Mouse (Mus musculus): ENCODE results near the gene Ehbp1. TPM values are rescaled to one million over a fixed set of nuclear protein-coding genes. Genes with fewer than 3 reads are reported as not detected.

The Ehbp1 gene
- total and polyA plus RNA-seq, 2 experiments from 2014 or later = 12.0 to 45.6 TPM

GRCm38 (mm10) chr11:22225619-22226018 is 116.5 kb downstream of the Ehbp1 start:
- peak; percentile 75 for TF ChIP-seq CTCF (IDR thresholded peaks at IDR 0.05; ENCODE audit: low read depth)
- WGBS = 45% methylated on average over 2 of the region's 2 CpGs
- H3K27ac ChIP-seq (ENCODE audit: low read depth, low read length) = no peak overlapping the region
- H3K4me1 ChIP-seq (ENCODE audit: insufficient read depth) = no peaks in the 10 kb centered on the region
- DNase-seq (peak; percentile 63), ATAC-seq (no peak)
- H3K9me3 ChIP-seq (ENCODE audit: low read length) = no peaks in the 10 kb centered on the region
- no peaks in the 10 kb centered on the region for H3K27me3 ChIP-seq (ENCODE audit: insufficient read depth, low read length)
- H3K9ac ChIP-seq = no peak overlapping the region
- H3K4me3 ChIP-seq (ENCODE audit: low read depth, low read length) = no peak overlapping the region
- H3K4me2 ChIP-seq (ENCODE audit: low read depth) = no peak overlapping the region
- 0 out of 2 replicates have a peak, but pooled peaks cover 3% of the 10 kb centered on the region for H3K36me3 ChIP-seq (ENCODE audit: insufficient read depth)

GRCm38 (mm10) chr11:22218222-22218621 is 123.9 kb downstream of the Ehbp1 start:
- no peaks in the 10 kb centered on the region for H3K36me3 ChIP-seq (ENCODE audit: insufficient read depth)
- no peak overlapping the region for H3K4me3 ChIP-seq (ENCODE audit: low read depth, low read length)
- 81% methylated on average over 2 of the region's 2 CpGs for WGBS
- TF ChIP-seq CTCF (IDR thresholded peaks at IDR 0.05; ENCODE audit: low read depth) = no peak
- H3K9me3 ChIP-seq (ENCODE audit: low read length) = no peaks in the 10 kb centered on the region
- H3K9ac ChIP-seq = no peak overlapping the region
- no peaks in the 10 kb centered on the region for H3K27me3 ChIP-seq (ENCODE audit: insufficient read depth, low read length)
- DNase-seq (no peak), ATAC-seq (no peak)
- H3K4me1 ChIP-seq (ENCODE audit: insufficient read depth) = no peaks in the 10 kb centered on the region
- H3K4me2 ChIP-seq (ENCODE audit: low read depth) = no peak overlapping the region
- H3K27ac ChIP-seq (ENCODE audit: low read depth, low read length) = no peak overlapping the region

GRCm38 (mm10) chr11:22216941-22217340 is 125.2 kb downstream of the Ehbp1 start:
- Histone ChIP-seq H3K4me2 (ENCODE audit: low read depth) (no peak overlapping the region), H3K9ac (no peak overlapping the region), H3K36me3 (ENCODE audit: insufficient read depth) (no peaks in the 10 kb centered on the region), H3K9me3 (ENCODE audit: low read length) (no peaks in the 10 kb centered on the region), H3K4me1 (ENCODE audit: insufficient read depth) (no peaks in the 10 kb centered on the region), H3K4me3 (ENCODE audit: low read depth, low read length) (no peak overlapping the region), H3K27ac (ENCODE audit: low read depth, low read length) (no peak overlapping the region), H3K27me3 (ENCODE audit: insufficient read depth, low read length) (no peaks in the 10 kb centered on the region)
- no peak for TF ChIP-seq CTCF (IDR thresholded peaks at IDR 0.05; ENCODE audit: low read depth)
- DNase-seq = no peak
- 53% methylated on average over 7 of the region's 7 CpGs for WGBS
- ATAC-seq = no peak

- Histone ChIP-seq H3K4me1 (ENCODE audit: insufficient read depth) (no peaks in the 10 kb centered on the region; the same call in 1 of the 2 replicates), H3K4me3 (ENCODE audit: low read depth, low read length) (no peak overlapping the region), H3K9ac (no peak overlapping the region), H3K27me3 (ENCODE audit: insufficient read depth, low read length) (no peaks in the 10 kb centered on the region), H3K36me3 (ENCODE audit: insufficient read depth) (no peaks in the 10 kb centered on the region), H3K9me3 (ENCODE audit: low read length) (no peaks in the 10 kb centered on the region), H3K4me2 (ENCODE audit: low read depth) (no peak overlapping the region), H3K27ac (ENCODE audit: low read depth, low read length) (no peak overlapping the region)
- TF ChIP-seq CTCF (IDR thresholded peaks at IDR 0.05; ENCODE audit: low read depth) = peak; percentile 75
- peak; percentile 70 for DNase-seq
- 4% methylated on average over 1 of the region's 1 CpGs for WGBS
- ATAC-seq = peak; percentile 96
These were observed 135.5 kb downstream of the Ehbp1 start for GRCm38 (mm10) chr11:22206611-22207010.

GRCm38 (mm10) chr11:22206191-22206590 is 135.9 kb downstream of the Ehbp1 start:
- ATAC-seq (peak; percentile 38), DNase-seq (no peak)
- TF ChIP-seq CTCF (IDR thresholded peaks at IDR 0.05; ENCODE audit: low read depth) = no peak

GRCm38 (mm10) chr11:22203413-22203812 is 138.7 kb downstream of the Ehbp1 start:
- WGBS = 81% methylated on average over 5 of the region's 5 CpGs
- Histone ChIP-seq H3K4me3 (ENCODE audit: low read depth, low read length) (no peak overlapping the region), H3K9me3 (ENCODE audit: low read length) (no peaks in the 10 kb centered on the region), H3K4me2 (ENCODE audit: low read depth) (no peak overlapping the region), H3K9ac (no peak overlapping the region), H3K27ac (ENCODE audit: low read depth, low read length) (no peak overlapping the region), H3K27me3 (ENCODE audit: insufficient read depth, low read length) (no peaks in the 10 kb centered on the region), H3K36me3 (ENCODE audit: insufficient read depth) (no peaks in the 10 kb centered on the region), H3K4me1 (ENCODE audit: insufficient read depth) (no peaks in the 10 kb centered on the region; the same call in 1 of the 2 replicates)
- no peak for DNase-seq
- no peak for ATAC-seq
- no peak for TF ChIP-seq CTCF (IDR thresholded peaks at IDR 0.05; ENCODE audit: low read depth)

More at GRCm38 (mm10) chr11:22206191-22206590, 135.9 kb downstream of the Ehbp1 start:
- WGBS = 6% methylated on average over 2 of the region's 2 CpGs
- Histone ChIP-seq H3K9me3 (ENCODE audit: low read length) (no peaks in the 10 kb centered on the region), H3K9ac (no peak overlapping the region), H3K36me3 (ENCODE audit: insufficient read depth) (no peaks in the 10 kb centered on the region), H3K4me1 (ENCODE audit: insufficient read depth) (no peaks in the 10 kb centered on the region; the same call in 1 of the 2 replicates), H3K27me3 (ENCODE audit: insufficient read depth, low read length) (no peaks in the 10 kb centered on the region), H3K27ac (ENCODE audit: low read depth, low read length) (no peak overlapping the region), H3K4me3 (ENCODE audit: low read depth, low read length) (no peak overlapping the region), H3K4me2 (ENCODE audit: low read depth) (no peak overlapping the region)

- no peak for TF ChIP-seq CTCF (IDR thresholded peaks at IDR 0.05; ENCODE audit: low read depth)
- H3K9ac ChIP-seq = no peak overlapping the region
- no peak for ATAC-seq
These were observed 141.0 kb downstream of the Ehbp1 start for GRCm38 (mm10) chr11:22201125-22201524.

More at GRCm38 (mm10) chr11:22201125-22201524, 141.0 kb downstream of the Ehbp1 start:
- H3K36me3 ChIP-seq (ENCODE audit: insufficient read depth) = no peaks in the 10 kb centered on the region
- H3K27ac ChIP-seq (ENCODE audit: low read depth, low read length) = no peak overlapping the region
- no peaks in the 10 kb centered on the region for H3K9me3 ChIP-seq (ENCODE audit: low read length)
- H3K4me2 ChIP-seq (ENCODE audit: low read depth) = no peak overlapping the region
- 74% methylated on average over 8 of the region's 8 CpGs for WGBS
- no peak overlapping the region for H3K4me3 ChIP-seq (ENCODE audit: low read depth, low read length)
- H3K27me3 ChIP-seq (ENCODE audit: insufficient read depth, low read length) = no peaks in the 10 kb centered on the region
- H3K4me1 ChIP-seq (ENCODE audit: insufficient read depth) = no peaks in the 10 kb centered on the region; the same call in 1 of the 2 replicates
- no peak for DNase-seq

All from forebrain, postnatal 0 days (tissue).